Mouse (Mus musculus) kidney, adult 10 weeks (tissue): ENCODE data around the gene Acadvl. TPM values are rescaled to one million over a fixed set of nuclear protein-coding genes. Genes with fewer than 3 reads are reported as not detected.

Experiments
- polyA plus RNA-seq: library from polyadenylated mRNA; stranded (reverse); fragments of 350-450 nt; fragmentation: Illumina TruSeq; extraction: RNeasy Lipid Tissue Mini Kit (QIAGEN cat#74804); gene quantifications from one replicate; pipeline ENCODE4 v1.2.3, GENCODE M21; 2014; ENCODE audit warnings: low read depth, low replicate concordance

Gene Acadvl
- 21.1 TPM for polyA plus RNA-seq

GRCm38 (mm10) chr11:70014880-70015558 lies at the start of gene Acadvl:
TSS of gene Acadvl (minus strand) at chr11:70015411.

GRCm38 (mm10) chr11:70053898-70054570 lies 38.8 kb upstream of the Acadvl start, which contains the start of gene Asgr1:
TSS of gene Asgr1 (plus strand) at chr11:70054085.

GRCm38 (mm10) chr11:70016669-70017068 lies 1.5 kb upstream of the Acadvl start, which contains the start of gene Dlg4:
TSS of gene Dlg4 (plus strand) at chr11:70016942.

GRCm38 (mm10) chr11:70000396-70000898 lies 14.8 kb downstream of the Acadvl start, which contains the start of gene Dvl2:
TSS of gene Dvl2 (plus strand) at chr11:70000595.

GRCm38 (mm10) chr11:69995391-69995960 lies 19.7 kb downstream of the Acadvl start, which contains the start of gene Phf23:
TSS of gene Phf23 (plus strand) at chr11:69995777.

GRCm38 (mm10) chr11:69990850-69991691 lies 24.1 kb downstream of the Acadvl start, which contains the start of gene Gabarap:
TSS of gene Gabarap (plus strand) at chr11:69991143.

GRCm38 (mm10) chr11:69982225-69982624 lies 33.0 kb downstream of the Acadvl start, which contains the start of gene Elp5:
TSS of gene Elp5 (minus strand) at chr11:69982517.

GRCm38 (mm10) chr11:69981141-69981762 lies 34.0 kb downstream of the Acadvl start, which contains the start of gene Ctdnep1:
TSS of gene Ctdnep1 (plus strand) at chr11:69981156.

GRCm38 (mm10) chr11:69964650-69965270 lies 50.5 kb downstream of the Acadvl start, which contains the start of gene Cldn7:
TSS of gene Cldn7 (plus strand) at chr11:69964779.

Other genes with a start within 250 kb of the Acadvl start
- gene Zbtb4, start 249.5 kb downstream of the Acadvl start, polyA plus RNA-seq, result 16.5 TPM
- 3.2 TPM for gene Chrnb1, start 219.5 kb downstream of the Acadvl start, polyA plus RNA-seq
- 3.0 TPM for gene Fgf11, start 213.6 kb downstream of the Acadvl start, polyA plus RNA-seq
- gene Tmem102, start 209.8 kb downstream of the Acadvl start, polyA plus RNA-seq, result 6.4 TPM
- gene Gm39566, start 200.1 kb downstream of the Acadvl start, polyA plus RNA-seq, result not detected
- not detected for gene Spem2, start 196.9 kb downstream of the Acadvl start, polyA plus RNA-seq
- not detected for gene Spem1, start 193.2 kb downstream of the Acadvl start, polyA plus RNA-seq
- gene Nlgn2, start 177.6 kb downstream of the Acadvl start, polyA plus RNA-seq, result 0.20 TPM
- gene Tmem256, start 176.9 kb downstream of the Acadvl start, polyA plus RNA-seq, result 42.3 TPM
- gene Plscr3, start 169.0 kb downstream of the Acadvl start, polyA plus RNA-seq, result 0.77 TPM
- gene Tnk1, start 156.7 kb downstream of the Acadvl start, polyA plus RNA-seq, result 1.4 TPM
- gene Tmem95, start 137.4 kb downstream of the Acadvl start, polyA plus RNA-seq, result not detected
- 2.0 TPM for gene Kctd11, start 134.0 kb downstream of the Acadvl start, polyA plus RNA-seq
- gene Acap1, start 119.9 kb downstream of the Acadvl start, polyA plus RNA-seq, result not detected
- 1.1 TPM for gene 2810408A11Rik, start 114.4 kb downstream of the Acadvl start, polyA plus RNA-seq
- gene Neurl4, start 114.3 kb downstream of the Acadvl start, polyA plus RNA-seq, result 3.5 TPM
- gene Gps2, start 101.5 kb downstream of the Acadvl start, polyA plus RNA-seq, result 15.6 TPM
- 156 TPM for gene Eif5a, start 93.5 kb downstream of the Acadvl start, polyA plus RNA-seq
- gene Ybx2, start 79.6 kb downstream of the Acadvl start, polyA plus RNA-seq, result 12.8 TPM
- gene Slc2a4, start 67.2 kb downstream of the Acadvl start, polyA plus RNA-seq, result 1.3 TPM
- 10.0 TPM for gene Cldn7, start 50.6 kb downstream of the Acadvl start, polyA plus RNA-seq
- gene Ctdnep1, start 34.3 kb downstream of the Acadvl start, polyA plus RNA-seq, result 38.7 TPM
- gene Elp5, start 32.9 kb downstream of the Acadvl start, polyA plus RNA-seq, result 8.3 TPM
- gene Gabarap, start 24.3 kb downstream of the Acadvl start, polyA plus RNA-seq, result 681 TPM
- 9.9 TPM for gene Phf23, start 19.6 kb downstream of the Acadvl start, polyA plus RNA-seq
- gene Dvl2, start 14.8 kb downstream of the Acadvl start, polyA plus RNA-seq, result 0.57 TPM
- 0.53 TPM for gene Dlg4, start 1.5 kb upstream of the Acadvl start, polyA plus RNA-seq
- not detected for gene Asgr1, start 38.7 kb upstream of the Acadvl start, polyA plus RNA-seq
- gene Asgr2, start 77.2 kb upstream of the Acadvl start, polyA plus RNA-seq, result not detected
- 5.1 TPM for gene Mgl2, start 114.9 kb upstream of the Acadvl start, polyA plus RNA-seq
- not detected for gene Clec10a, start 140.8 kb upstream of the Acadvl start, polyA plus RNA-seq
- gene Slc16a11, start 197.3 kb upstream of the Acadvl start, polyA plus RNA-seq, result not detected
- gene Slc16a13, start 205.7 kb upstream of the Acadvl start, polyA plus RNA-seq, result 17.3 TPM
- 5.3 TPM for gene Bcl6b, start 214.4 kb upstream of the Acadvl start, polyA plus RNA-seq
- gene 0610010K14Rik, start 222.5 kb upstream of the Acadvl start, polyA plus RNA-seq, result 1.1 TPM
- 1.6 TPM for gene Gm21988, start 224.4 kb upstream of the Acadvl start, polyA plus RNA-seq
- 57.2 TPM for gene Rnasek, start 224.4 kb upstream of the Acadvl start, polyA plus RNA-seq
- 2.0 TPM for gene Alox12, start 239.9 kb upstream of the Acadvl start, polyA plus RNA-seq